Mouse (Mus musculus) adrenal gland, adult 8-10 months (tissue): ENCODE measurements around the gene Mfsd6. TPM values are rescaled to one million over a fixed set of nuclear protein-coding genes. Genes with fewer than 3 reads are reported as not detected.

Experiments used
- DNase-seq: peaks from one replicate; pipeline ENCODE4 v3.0.0; 2022
- total RNA-seq, 4 experiments: library from RNA; stranded (reverse); gene quantifications; 2 replicates each; pipeline ENCODE4 v1.2.4; 2022

Mfsd6 gene
- total RNA-seq, 4 experiments from 2014 or later, result 20.3 to 26.7 (median 23.4) TPM

DNA sequence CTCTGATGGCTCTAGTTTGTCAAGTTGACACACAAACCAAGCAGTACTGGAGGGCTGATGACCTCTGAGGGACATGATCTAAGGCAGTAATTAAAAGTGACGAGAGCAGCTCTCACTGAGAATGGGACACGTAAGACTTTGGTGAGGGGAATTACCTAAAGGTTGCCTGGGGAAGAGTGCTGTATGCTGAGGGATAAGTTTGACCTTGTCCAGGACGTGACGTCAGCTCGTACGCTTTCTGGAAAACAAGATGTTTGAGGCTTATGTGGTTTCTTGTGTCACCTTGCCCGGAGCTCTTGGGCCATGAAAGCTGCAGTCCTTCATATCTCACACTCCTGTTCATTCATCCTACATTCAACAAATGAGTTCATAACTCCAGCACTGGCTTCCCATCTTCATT is 88.2 kb downstream of the Mfsd6 start:
- no peak for DNase-seq

DNA sequence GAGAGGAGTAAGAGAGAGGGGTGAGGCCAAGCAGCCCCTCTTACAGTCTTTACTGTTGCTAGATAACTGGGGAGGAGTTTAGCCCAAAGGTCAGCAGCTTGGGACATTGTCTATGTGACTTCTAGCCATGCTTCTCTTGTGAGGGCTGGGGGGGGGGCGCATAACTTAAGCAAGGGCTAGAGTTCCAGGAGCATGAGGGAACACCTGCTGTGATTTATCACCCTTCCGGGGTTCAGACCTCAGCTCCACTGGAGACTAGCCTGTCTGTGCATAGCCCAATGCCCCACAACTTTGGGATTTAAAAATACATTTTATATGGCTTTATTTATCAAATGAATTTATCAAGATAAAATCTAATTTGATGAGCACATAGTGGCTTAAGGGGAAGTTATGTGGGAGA is 89.2 kb downstream of the Mfsd6 start:
- DNase-seq, result no peak

DNA sequence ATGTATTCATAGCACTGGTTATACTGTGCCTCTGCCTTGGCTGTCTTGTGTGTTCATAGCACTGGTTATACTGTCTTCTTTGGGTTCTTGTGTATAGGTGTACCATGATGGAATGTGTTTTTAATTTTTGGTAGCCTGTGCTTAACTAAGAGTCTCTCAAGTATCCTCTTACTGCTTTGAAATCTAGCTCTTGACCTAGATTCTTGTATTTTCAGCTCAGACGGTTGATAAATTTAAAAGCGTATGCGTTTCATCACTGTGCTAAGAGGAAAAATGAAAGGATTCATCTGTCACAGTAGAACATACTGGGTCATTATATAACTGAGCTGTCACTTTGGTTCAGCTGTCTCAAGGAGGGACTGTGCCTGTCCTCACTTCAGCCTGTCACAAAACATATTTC is 91.3 kb downstream of the Mfsd6 start:
- DNase-seq, result no peak

DNA sequence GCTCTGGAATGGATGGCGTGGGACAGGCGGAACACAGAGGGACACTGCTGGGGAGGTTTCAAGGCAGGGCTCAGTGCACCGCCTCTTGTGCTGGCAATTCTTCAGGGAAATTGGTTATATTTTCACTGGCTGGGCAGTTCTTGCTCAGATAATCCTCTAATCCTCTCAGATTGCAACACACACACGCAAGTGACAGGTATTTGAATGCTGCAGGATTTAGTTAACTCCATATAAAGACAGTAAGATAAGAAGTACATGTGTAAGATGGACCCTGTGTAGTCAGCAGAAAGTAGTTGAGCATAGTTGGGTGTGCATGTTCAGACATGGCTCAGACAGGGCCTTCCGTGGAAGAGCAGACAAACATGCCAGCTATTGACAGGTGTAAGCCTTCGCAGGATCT is 93.0 kb downstream of the Mfsd6 start:
- DNase-seq, result no peak

DNA sequence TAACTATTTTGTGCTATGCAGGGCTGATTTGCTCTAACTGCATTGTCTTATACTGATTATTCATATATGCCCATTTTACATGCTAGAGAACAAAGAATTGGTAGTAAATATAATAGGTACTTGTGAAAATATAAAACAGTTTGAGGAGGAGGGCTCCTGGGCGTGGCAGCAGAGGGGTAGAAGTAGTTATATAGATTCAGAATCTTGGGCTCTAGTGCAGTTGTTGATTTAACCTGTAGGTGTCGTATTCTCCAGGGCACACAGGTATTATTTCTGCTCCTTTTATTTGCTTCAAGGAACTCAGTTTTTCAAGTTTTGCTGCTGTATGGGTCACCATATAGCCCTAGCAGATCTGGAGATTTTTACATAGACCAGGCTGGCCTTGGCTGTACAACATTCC is 95.7 kb downstream of the Mfsd6 start:
- no peak for DNase-seq

DNA sequence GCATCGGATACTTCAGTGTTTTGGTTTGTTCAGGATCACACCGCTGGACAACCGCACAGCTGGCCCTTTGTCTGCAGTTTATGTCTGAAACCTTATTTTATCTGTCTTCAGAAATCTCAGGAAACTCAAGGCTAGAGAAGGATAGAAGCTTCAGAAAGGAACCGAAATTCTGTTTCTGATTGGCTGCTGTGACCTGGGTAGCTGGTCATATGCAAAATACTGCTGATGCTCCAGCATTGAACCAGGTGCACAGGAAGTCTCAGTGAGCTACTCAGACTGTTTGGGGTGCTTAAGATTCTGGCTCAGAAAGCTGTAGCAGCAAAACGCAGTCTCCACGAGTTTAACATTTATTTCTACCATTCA is 96.3 kb downstream of the Mfsd6 start:
- no peak for DNase-seq

DNA sequence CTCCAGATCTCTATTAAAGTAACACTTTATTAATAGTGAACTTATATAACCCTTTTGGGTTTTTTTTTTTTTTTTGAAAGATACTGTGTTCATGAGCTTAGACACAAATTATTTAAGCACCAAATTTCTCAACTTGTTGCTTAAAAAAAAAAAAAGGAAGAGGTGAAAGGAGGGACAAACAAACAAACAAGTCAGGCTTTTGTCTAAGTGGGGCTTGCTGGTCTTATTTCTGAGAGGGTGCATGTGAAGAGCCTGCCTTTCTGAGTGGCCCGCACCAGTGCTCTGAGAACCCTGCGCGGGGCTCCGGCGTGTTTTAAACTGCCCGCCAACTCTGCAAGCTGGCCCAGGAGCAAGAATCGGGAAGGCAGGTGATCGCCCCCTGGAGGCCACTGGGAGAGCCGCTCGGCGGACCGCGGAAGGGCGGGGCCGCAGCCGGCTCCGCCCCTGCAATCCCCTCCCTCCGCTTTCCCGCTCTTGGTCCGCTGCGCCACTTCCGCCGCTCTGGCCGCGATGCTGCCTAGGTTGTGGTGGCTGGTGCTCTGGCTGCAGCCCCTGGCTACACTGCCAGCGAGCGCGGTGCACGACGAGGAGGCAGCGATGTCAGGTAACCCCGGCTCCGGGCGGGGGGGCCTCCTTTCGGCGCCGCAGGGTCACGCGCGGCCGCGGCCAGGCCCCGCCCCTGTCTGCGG is 96.9 kb downstream of the Mfsd6 start, which contains the start of gene Nemp2:
Gene Nemp2, plus strand, starts transcription at position 456 of the 689 bp plus-strand sequence.
- peak; percentile 85 for DNase-seq

DNA sequence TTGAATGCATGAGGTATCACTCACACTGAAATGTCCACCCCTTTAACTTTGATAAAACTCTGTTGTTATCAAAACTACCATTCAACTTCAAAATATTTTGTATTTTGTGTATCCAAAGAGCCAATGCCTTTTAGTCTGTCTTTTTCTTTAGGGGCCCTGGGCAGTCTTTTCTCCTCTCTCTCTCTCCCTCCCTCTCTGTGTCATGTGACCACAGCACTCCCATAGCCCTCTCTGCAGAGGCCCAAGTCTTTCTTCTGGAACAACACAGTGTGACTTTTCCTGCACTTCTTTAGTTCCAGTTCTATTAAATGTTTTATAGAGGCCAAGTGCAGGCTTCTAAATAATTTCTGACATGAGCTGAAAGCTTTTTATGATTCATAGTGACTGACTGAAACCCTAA is 106.8 kb downstream of the Mfsd6 start:
- no peak for DNase-seq

DNA sequence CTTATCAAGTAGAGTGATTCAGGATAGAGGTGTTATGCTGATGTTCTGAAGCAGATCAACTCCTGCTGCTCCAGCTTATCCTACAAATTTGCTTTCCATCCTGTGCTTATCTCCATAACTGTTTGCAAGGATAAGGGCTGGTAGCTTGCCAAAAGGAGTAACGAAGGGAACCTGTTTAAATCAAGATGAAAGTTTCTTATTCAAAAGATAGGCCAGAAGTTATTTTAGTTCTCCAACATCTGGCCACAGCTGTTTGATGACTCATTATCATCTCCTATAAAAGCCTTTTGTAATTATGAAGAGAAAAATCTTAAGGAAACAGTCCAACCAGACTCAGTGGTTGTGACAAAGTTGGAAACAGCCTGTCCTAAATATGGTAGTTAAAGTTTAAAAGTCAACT is 109.0 kb downstream of the Mfsd6 start:
- no peak for DNase-seq

DNA sequence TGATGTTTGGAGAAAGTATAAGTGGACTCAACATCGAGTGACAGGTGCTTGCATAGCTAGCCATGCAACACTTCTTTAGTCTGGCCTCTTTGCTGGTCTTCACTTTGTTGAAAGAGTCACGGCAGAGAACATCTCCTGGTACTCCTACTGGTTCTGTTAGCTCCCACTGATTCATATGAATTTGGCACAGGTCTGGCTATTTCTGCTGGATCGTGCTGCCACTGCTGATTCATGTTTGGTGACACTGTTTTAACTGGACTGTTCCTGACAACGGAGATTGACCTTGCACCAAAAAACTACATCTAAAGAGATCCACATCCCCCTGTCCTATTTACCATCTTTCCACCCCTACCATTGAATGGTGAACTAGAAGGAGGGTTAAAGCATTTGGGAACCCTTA is 118.8 kb downstream of the Mfsd6 start:
- no peak for DNase-seq

DNA sequence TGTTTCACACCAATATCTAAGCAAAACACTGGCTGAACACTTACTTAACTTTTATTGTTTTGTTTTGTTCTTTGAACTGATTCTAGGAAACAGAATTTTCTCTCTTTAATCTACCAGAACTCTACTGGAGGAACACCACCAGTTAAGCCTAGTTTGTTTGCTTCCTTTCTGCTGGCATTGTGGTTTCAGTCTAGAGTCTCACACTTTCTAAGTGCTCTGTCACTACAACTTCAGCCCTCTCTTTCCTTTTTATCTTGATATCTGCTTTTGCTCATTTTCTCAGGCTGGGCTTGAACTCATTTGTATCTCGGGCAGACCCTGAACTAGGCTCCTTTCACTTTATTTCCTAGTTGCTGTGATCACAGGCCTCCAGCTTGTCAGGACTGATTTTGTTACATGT is 119.6 kb downstream of the Mfsd6 start:
- DNase-seq, result no peak

Other genes starting within 250 kb of the Mfsd6 start
- 10 to 100 TPM; 56.8 to 59.1 (median 57.7) TPM for gene Nab1, start 226.8 kb downstream of the Mfsd6 start, total RNA-seq
- 1 to 10 TPM; 3.2 to 5.9 (median 4.9) TPM for gene Nemp2, start 96.8 kb downstream of the Mfsd6 start, total RNA-seq
- gene Inpp1, start 90.2 kb upstream of the Mfsd6 start, total RNA-seq, result 10 to 100 TPM; 17.1 to 24.0 (median 21.0) TPM
- 10 to 100 TPM; 60.7 to 75.4 (median 64.0) TPM for gene Hibch, start 117.5 kb upstream of the Mfsd6 start, total RNA-seq